Mouse (Mus musculus): ENCODE measurements around the gene Rcbtb2. TPM values are rescaled to one million over a fixed set of nuclear protein-coding genes. Genes with fewer than 3 reads are reported as not detected.
A peak's percentile ranks its signal among the peaks of the same experiment; 100 is the strongest.
"Not testable (repeated sequence)": the region's sequence is repeated elsewhere in the genome, so short reads cannot be mapped to it uniquely, and the experiment has no call there.

Gene Rcbtb2
- 70.3 and 81.6 TPM in 2 replicates for polyA plus RNA-seq (2011; ENCODE audit: insufficient read length, low read depth, missing spikeins)

DNA sequence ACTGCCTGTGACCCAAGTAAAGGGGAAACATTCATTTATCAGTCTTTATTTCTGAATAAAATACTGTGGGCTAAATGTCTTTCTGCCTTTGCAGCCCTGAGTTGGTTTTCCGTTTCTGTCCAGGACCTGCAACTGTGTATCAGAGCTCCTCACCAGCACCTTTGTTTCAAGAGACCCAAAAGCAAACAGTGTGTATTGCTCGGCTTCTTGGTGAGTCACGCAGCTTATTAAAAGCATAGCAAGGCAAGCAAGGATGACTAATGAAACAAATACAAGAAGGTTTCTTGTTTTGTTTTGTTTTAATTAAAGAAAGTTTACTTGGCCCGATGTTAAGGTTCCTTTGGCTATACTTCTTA lies at the start of gene Rcbtb2:
Gene Rcbtb2 (plus strand): TSS at position 115 of the 356 bp plus-strand sequence.
- Histone ChIP-seq H3K4me3 (ENCODE audit: insufficient read depth, low read length) (no peak within 1 kb of the TSS), H3K27ac (ENCODE audit: insufficient read depth, low read length) (no peak within 1 kb of the TSS), H3K4me1 (ENCODE audit: control insufficient read depth, insufficient read depth, low read length) (no peaks in the 10 kb centered on the region)
- TF ChIP-seq CTCF (IDR thresholded peaks at IDR 0.05; ENCODE audit: borderline replicate concordance, insufficient read depth, low read length) = no peak
- no peak for TF ChIP-seq POLR2A (IDR thresholded peaks at IDR 0.05; ENCODE audit: low read depth, low read length)

GRCm38 (mm10) chr14:73083563-73083962 lies 39.3 kb upstream of the Rcbtb2 start:
- Histone ChIP-seq H3K4me1 (ENCODE audit: control insufficient read depth, insufficient read depth, low read length) (no peaks in the 10 kb centered on the region), H3K4me3 (ENCODE audit: insufficient read depth, low read length) (no peak overlapping the region), H3K27ac (ENCODE audit: insufficient read depth, low read length) (no peak overlapping the region)
- TF ChIP-seq CTCF (IDR thresholded peaks at IDR 0.05; ENCODE audit: borderline replicate concordance, insufficient read depth, low read length) (no peak), POLR2A (IDR thresholded peaks at IDR 0.05; ENCODE audit: low read depth, low read length) (no peak)

DNA sequence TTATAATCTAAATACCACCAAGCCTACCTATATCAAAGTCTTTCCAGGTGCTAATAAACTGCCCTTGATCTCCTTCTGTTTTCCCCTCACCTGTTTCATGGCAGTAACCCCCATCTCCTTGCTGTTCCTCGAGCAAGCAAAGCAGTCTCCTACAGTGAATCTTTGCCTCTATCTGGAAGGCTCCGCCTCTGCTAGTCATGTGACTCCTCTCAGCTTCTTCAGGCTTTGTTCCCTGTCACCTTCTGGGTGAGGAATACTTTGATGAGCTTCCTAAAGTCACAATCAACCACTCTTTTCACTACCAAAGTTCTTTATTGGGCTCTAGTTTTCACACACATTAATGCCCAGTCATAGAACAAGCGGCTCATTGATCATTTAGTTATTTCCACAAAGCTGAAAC lies 36.4 kb upstream of the Rcbtb2 start:
- Histone ChIP-seq H3K4me1 (ENCODE audit: control insufficient read depth, insufficient read depth, low read length) (no peaks in the 10 kb centered on the region), H3K4me3 (ENCODE audit: insufficient read depth, low read length) (no peak overlapping the region), H3K27ac (ENCODE audit: insufficient read depth, low read length) (no peak overlapping the region)
- TF ChIP-seq POLR2A (IDR thresholded peaks at IDR 0.05; ENCODE audit: low read depth, low read length) = no peak
- TF ChIP-seq CTCF (IDR thresholded peaks at IDR 0.05; ENCODE audit: borderline replicate concordance, insufficient read depth, low read length) = no peak

GRCm38 (mm10) chr14:73087247-73087646 lies 35.6 kb upstream of the Rcbtb2 start:
- Histone ChIP-seq H3K4me3 (ENCODE audit: insufficient read depth, low read length) (no peak overlapping the region), H3K4me1 (ENCODE audit: control insufficient read depth, insufficient read depth, low read length) (no peaks in the 10 kb centered on the region), H3K27ac (ENCODE audit: insufficient read depth, low read length) (no peak overlapping the region)
- TF ChIP-seq POLR2A (IDR thresholded peaks at IDR 0.05; ENCODE audit: low read depth, low read length) (no peak), CTCF (IDR thresholded peaks at IDR 0.05; ENCODE audit: borderline replicate concordance, insufficient read depth, low read length) (no peak)

DNA sequence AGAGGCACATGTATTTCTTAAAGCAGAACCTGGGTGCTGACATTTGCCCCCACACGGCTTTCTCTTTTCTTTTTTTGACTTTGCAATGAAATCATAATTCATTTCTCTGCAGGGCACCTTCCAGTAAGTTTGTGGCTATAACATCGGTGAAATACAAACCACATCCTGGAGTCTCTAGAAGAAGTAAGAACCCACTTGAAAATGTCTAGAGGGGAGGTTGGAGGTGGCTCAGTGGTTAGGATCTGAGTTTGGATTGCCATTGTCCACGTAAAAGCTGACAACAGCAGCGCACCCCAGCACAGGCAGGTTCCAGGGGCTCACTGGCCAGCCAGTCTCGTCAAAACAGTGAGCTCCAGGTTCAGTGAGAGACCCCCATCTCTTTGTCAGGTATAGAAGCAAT lies 35.1 kb upstream of the Rcbtb2 start:
- H3K4me3 ChIP-seq (ENCODE audit: insufficient read depth, low read length) = no peak overlapping the region
- H3K4me1 ChIP-seq (ENCODE audit: control insufficient read depth, insufficient read depth, low read length) = no peaks in the 10 kb centered on the region
- no peak overlapping the region for H3K27ac ChIP-seq (ENCODE audit: insufficient read depth, low read length)
- no peak for TF ChIP-seq POLR2A (IDR thresholded peaks at IDR 0.05; ENCODE audit: low read depth, low read length)
- TF ChIP-seq CTCF (IDR thresholded peaks at IDR 0.05; ENCODE audit: borderline replicate concordance, insufficient read depth, low read length) = no peak

DNA sequence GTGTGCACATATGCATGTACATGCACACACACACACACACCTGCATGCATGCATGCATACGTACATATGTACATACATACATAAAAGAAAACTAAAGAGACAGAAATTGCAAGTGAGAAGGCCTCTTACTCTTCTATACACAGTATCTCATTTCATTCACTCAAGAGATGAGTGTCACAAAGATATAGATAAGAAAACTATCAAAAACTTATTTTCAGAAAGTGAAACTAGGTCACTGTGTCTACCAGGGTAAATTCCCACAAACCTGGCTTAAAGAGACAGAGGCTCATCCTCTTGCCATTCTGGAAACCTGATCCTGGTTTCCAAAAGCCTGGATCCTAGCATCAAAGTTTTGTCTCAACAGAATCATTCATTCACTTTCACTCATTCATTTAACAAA lies 34.6 kb upstream of the Rcbtb2 start:
- H3K4me1 ChIP-seq (ENCODE audit: control insufficient read depth, insufficient read depth, low read length) = no peaks in the 10 kb centered on the region
- TF ChIP-seq POLR2A (IDR thresholded peaks at IDR 0.05; ENCODE audit: low read depth, low read length) (no peak), CTCF (IDR thresholded peaks at IDR 0.05; ENCODE audit: borderline replicate concordance, insufficient read depth, low read length) (no peak)
- H3K27ac ChIP-seq (ENCODE audit: insufficient read depth, low read length) = no peak overlapping the region
- H3K4me3 ChIP-seq (ENCODE audit: insufficient read depth, low read length) = no peak overlapping the region

DNA sequence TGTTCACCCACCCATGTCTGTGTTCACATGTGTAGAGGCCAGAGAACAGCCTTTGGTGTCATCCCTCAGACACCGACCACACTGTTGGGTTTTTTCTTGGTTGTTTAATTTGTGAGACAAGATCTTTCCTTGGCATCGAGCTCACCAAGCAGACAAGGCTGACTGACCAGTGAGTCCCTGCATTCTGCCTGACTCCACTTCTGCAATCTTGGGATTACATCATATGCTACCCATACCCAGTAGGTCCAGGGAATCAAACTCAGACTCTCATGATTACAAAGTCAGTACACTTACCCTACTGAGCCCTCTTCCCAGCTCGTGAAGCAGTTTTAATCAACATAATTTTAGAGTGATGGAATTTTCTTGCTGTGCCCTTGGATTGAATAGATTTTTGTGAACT lies 30.0 kb upstream of the Rcbtb2 start:
- TF ChIP-seq CTCF (IDR thresholded peaks at IDR 0.05; ENCODE audit: borderline replicate concordance, insufficient read depth, low read length) = no peak
- TF ChIP-seq POLR2A (IDR thresholded peaks at IDR 0.05; ENCODE audit: low read depth, low read length) = no peak
- no peak overlapping the region for H3K27ac ChIP-seq (ENCODE audit: insufficient read depth, low read length)

DNA sequence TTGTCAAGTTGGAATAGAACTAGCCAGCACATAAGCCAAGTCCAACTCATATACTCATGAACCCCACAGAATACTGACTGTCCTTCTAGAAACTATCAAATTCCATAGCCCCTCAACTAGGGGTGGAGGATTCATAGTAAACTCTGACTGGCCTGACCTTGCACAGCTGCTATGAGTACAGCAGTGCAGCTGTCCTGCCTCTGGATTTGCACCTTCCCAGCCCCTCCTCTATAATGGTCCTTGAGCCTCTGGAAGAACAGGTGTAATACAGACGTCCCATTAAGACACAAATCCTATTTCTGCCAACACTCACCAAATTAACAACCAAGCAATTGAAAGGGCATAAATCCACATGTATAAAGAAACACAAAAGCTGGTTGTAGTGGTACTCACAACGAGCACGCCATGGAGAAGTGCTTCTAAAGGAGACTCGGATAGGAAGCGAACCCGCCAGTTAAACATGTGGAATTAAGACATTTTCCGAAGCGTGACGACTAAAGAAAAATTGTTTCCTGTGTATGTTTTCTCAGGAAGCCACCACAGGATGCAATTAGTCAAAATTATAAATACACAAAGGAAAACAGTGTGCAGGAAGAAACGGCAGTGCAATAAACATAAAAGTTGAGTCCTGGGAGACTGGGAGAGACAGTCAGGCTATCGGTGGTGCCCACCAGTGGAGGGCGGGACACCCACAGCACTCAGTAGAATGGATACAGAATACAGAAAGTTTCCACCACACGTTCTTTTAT lies 27.9 kb upstream of the Rcbtb2 start:
- TF ChIP-seq POLR2A (IDR thresholded peaks at IDR 0.05; ENCODE audit: low read depth, low read length) (no peak), CTCF (IDR thresholded peaks at IDR 0.05; ENCODE audit: borderline replicate concordance, insufficient read depth, low read length) (no peak)
- Histone ChIP-seq H3K4me1 (ENCODE audit: control insufficient read depth, insufficient read depth, low read length) (no peaks in the 10 kb centered on the region), H3K27ac (ENCODE audit: insufficient read depth, low read length) (no peak overlapping the region), H3K4me3 (ENCODE audit: insufficient read depth, low read length) (no peak overlapping the region)

More for the DNA sequence above, 30.0 kb upstream of the Rcbtb2 start:
- Histone ChIP-seq H3K4me1 (ENCODE audit: control insufficient read depth, insufficient read depth, low read length) (no peaks in the 10 kb centered on the region), H3K4me3 (ENCODE audit: insufficient read depth, low read length) (no peak overlapping the region)

DNA sequence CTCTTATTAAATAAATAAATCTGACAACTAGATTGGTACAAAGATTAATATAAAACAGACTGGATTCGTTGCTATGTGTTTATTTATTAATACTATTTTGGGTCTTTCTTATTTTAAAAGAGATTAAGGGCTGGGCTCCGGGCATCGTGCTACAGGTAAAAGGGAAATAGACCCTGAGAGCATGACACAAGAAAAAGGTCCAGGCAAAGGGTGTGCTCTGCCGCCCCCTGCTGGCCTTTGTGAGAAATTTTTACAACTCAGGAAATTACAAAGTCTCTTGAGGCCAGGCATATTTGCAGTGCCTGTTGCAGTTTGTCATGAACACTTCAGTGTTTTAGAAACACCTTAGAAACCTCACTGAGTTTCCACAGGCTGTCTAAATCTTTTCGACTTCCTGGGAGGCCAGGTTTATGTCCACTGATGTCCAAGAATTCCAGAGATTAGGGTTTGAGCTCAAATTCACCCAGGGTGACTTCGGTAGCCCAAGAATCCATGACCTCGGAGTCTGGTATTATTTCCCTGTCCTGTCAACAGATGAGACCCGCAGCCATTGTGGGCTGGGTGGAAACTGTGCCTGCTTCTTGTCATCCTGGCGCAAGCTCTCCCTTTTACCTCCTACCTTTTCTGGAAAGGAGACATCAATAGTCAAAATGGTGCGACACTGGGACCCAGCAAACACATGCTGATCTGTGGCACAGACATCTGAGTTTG lies 24.0 kb upstream of the Rcbtb2 start:
- Histone ChIP-seq H3K4me1 (ENCODE audit: control insufficient read depth, insufficient read depth, low read length) (no peaks in the 10 kb centered on the region), H3K27ac (ENCODE audit: insufficient read depth, low read length) (no peak overlapping the region), H3K4me3 (ENCODE audit: insufficient read depth, low read length) (no peak overlapping the region)
- TF ChIP-seq POLR2A (IDR thresholded peaks at IDR 0.05; ENCODE audit: low read depth, low read length) = no peak
- TF ChIP-seq CTCF (IDR thresholded peaks at IDR 0.05; ENCODE audit: borderline replicate concordance, insufficient read depth, low read length) = peak; percentile 46; the same call in 1 of the 2 replicates

DNA sequence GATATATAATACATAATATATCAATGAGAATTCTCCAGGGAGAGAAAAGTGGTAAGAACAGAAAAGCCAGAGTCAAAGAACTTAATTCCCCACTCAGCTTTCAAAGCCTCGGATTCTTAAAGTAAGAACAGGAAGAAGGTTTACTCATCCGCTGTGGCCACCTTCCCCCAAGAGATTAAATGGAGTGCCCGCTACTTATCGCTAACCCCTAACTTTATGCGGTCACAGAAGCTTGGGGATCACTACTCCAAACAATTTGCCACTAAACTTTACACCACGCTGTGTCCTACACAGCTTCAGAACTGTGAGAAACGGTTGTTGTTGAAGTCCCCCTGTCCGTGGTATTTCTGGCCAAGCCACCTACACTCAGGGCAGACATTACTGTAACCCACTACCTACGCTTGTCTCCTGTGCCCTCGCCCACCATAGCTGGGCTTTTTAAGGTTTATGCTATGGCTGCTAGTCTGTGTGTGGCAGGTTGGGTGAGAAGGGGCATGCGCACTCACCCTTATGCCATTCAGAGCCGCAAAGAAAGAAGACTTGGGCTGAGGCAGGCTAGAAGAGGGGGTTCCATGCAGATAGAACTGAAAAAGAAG lies 20.5 kb upstream of the Rcbtb2 start:
- no peak overlapping the region for H3K4me3 ChIP-seq (ENCODE audit: insufficient read depth, low read length)

GRCm38 (mm10) chr14:73102986-73103385 lies 19.9 kb upstream of the Rcbtb2 start:
- not testable (repeated sequence) for H3K27ac ChIP-seq (ENCODE audit: insufficient read depth, low read length); H3K4me3 ChIP-seq (ENCODE audit: insufficient read depth, low read length); H3K4me1 ChIP-seq (ENCODE audit: control insufficient read depth, insufficient read depth, low read length)

More for the DNA sequence above, 20.5 kb upstream of the Rcbtb2 start:
- no peak overlapping the region for H3K27ac ChIP-seq (ENCODE audit: insufficient read depth, low read length)
- H3K4me1 ChIP-seq (ENCODE audit: control insufficient read depth, insufficient read depth, low read length) = no peaks in the 10 kb centered on the region
- TF ChIP-seq CTCF (IDR thresholded peaks at IDR 0.05; ENCODE audit: borderline replicate concordance, insufficient read depth, low read length) (no peak), POLR2A (IDR thresholded peaks at IDR 0.05; ENCODE audit: low read depth, low read length) (no peak)

Measured in embryonic fibroblast, embryonic 13.5 days (primary cell).